23 mouse cellular contexts compared by ENCODE assay signal in genomic region chr16:85743022-85743421, GRCm38 (mm10). TPM values are rescaled to one million over a fixed set of nuclear protein-coding genes. Genes with fewer than 3 reads are reported as not detected.
A peak's percentile ranks its signal among the peaks of the same experiment; 100 is the strongest.
DNase-seq lines count a peak whose midpoint lies in the region; ATAC-seq lines count a peak whose summit lies in the region.
"Had no signal": no experiment of that assay in that cellular context is flagged by ENCODE, and none has a peak within 500 bp of the region (broad histone marks: within the 10 kb centered on the region; RNA-seq: fewer than 3 reads in every experiment).

No protein-coding gene starts in this region.

- no peaks in the 10 kb centered on the region for H3K9me3 ChIP-seq in midbrain, embryonic 11.5 days (ENCODE audit: control insufficient read depth, low read length)
- H3K9me3 ChIP-seq in midbrain, embryonic 13.5 days, result no peaks in the 10 kb centered on the region
- H3K9me3 ChIP-seq: G1E had no signal

- 79% methylated on average over 1 of the region's 1 CpGs for WGBS in midbrain, embryonic 11.5 days
- WGBS in midbrain, embryonic 13.5 days, result 96% methylated on average over 1 of the region's 1 CpGs

- H3K4me2 ChIP-seq in midbrain, embryonic 11.5 days, result no peak overlapping the region
- H3K4me2 ChIP-seq in midbrain, embryonic 13.5 days (replicated peaks), result no peak overlapping the region

- peak; percentile 54 for DNase-seq in midbrain, embryonic 11.5 days (ENCODE audit: low spot score, missing footprints)
- DNase-seq in adipocyte (ENCODE audit: low spot score), result peak; percentile 62
- peak; percentile 49 for DNase-seq in skeletal muscle tissue, adult 2 months (ENCODE audit: low read depth, low spot score)
- no peak for DNase-seq in adrenal gland, adult 8-10 months
- DNase-seq in right cerebral cortex, postnatal 10 days (ENCODE audit: low spot score in 2 of 2), result no peak
- DNase-seq: adrenal gland, adult 2 months; adrenal gland, postnatal 10 days; adrenal gland, postnatal 14 days; adrenal gland, postnatal 25 days; adrenal gland, postnatal 36 days; B cell, adult 2 months; cerebellum, adult 11 months; cerebellum, adult 11-12 months; cerebellum, adult 18-20 months; cerebellum, adult 2 months; cerebellum, adult 8-10 months had no signal

- no peaks in the 10 kb centered on the region for H3K4me1 ChIP-seq in midbrain, embryonic 11.5 days (ENCODE audit: control insufficient read depth, insufficient read depth, low read length)
- no peaks in the 10 kb centered on the region for H3K4me1 ChIP-seq in midbrain, embryonic 13.5 days (replicated peaks)

- no peaks in the 10 kb centered on the region for H3K27me3 ChIP-seq in midbrain, embryonic 11.5 days (ENCODE audit: control insufficient read depth, insufficient read depth, low read length)
- H3K27me3 ChIP-seq in midbrain, embryonic 13.5 days, result no peaks in the 10 kb centered on the region
- H3K27me3 ChIP-seq: CH12.LX had no signal

- H3K36me3 ChIP-seq in midbrain, embryonic 11.5 days (ENCODE audit: control insufficient read depth, insufficient read depth, low read length), result no peaks in the 10 kb centered on the region
- H3K36me3 ChIP-seq in midbrain, embryonic 13.5 days, result no peaks in the 10 kb centered on the region
- H3K36me3 ChIP-seq: G1E had no signal

- H3K27ac ChIP-seq in midbrain, embryonic 11.5 days (ENCODE audit: low read depth, low read length), result no peak overlapping the region
- no peak overlapping the region for H3K27ac ChIP-seq in midbrain, embryonic 13.5 days

- no peak for ATAC-seq in midbrain, embryonic 11.5 days (ENCODE audit: low FRiP score)
- ATAC-seq in midbrain, embryonic 13.5 days, result no peak
- ATAC-seq: activated CD4-positive, CD25-positive, alpha-beta regulatory T cell, adult 4 months; CD4-positive, CD25-positive, alpha-beta regulatory T cell, adult 4 months; Patski had no signal

- no peak overlapping the region for H3K4me3 ChIP-seq in midbrain, embryonic 11.5 days (ENCODE audit: low read depth, low read length)
- H3K4me3 ChIP-seq in midbrain, embryonic 13.5 days (replicated peaks), result no peak overlapping the region

- no peak overlapping the region for H3K9ac ChIP-seq in midbrain, embryonic 11.5 days (ENCODE audit: low read length)
- no peak overlapping the region for H3K9ac ChIP-seq in midbrain, embryonic 13.5 days (replicated peaks)

RNA-seq across cellular contexts. Expression of gene Adamts1, which starts 59.9 kb away (rescaled TPM):
- 9.4 and 9.7 TPM in 2 replicates for polyA plus RNA-seq in midbrain, embryonic 11.5 days (2014; fragmentation: Nextera tagmentation; extraction: Ambion mirVana)
- polyA plus RNA-seq in midbrain, embryonic 13.5 days (2015; fragmentation: Nextera tagmentation; extraction: Ambion mirVana), result 4.4 and 5.3 TPM in 2 replicates
- 10 to 100 TPM; 14.5 to 41.9 (median 15.6) TPM for total RNA-seq in adrenal gland, adult 8-10 months (2022)
- total RNA-seq: CH12.LX, MEL had no signal
- polyA plus RNA-seq: activated CD4-positive, CD25-positive, alpha-beta regulatory T cell, adult 4 months; CD4-positive, CD25-positive, alpha-beta regulatory T cell, adult 4 months; G1E had no signal

Comparison
In these comparisons a context has a peak if more than half of its experiments do, and no peak if none do; other contexts are left out.
1. DNase-seq: peak in midbrain, embryonic 11.5 days (single experiment), adipocyte (single experiment) and skeletal muscle tissue, adult 2 months (single experiment); none in adrenal gland, adult 8-10 months (single experiment) and right cerebral cortex, postnatal 10 days (0 of 2).